Mouse (Mus musculus): ENCODE measurements around the gene Znhit2. TPM values are rescaled to one million over a fixed set of nuclear protein-coding genes. Genes with fewer than 3 reads are reported as not detected.

Gene Znhit2
- polyA plus RNA-seq, 1 experiment from 2014 or later: 34.7 TPM

DNA sequence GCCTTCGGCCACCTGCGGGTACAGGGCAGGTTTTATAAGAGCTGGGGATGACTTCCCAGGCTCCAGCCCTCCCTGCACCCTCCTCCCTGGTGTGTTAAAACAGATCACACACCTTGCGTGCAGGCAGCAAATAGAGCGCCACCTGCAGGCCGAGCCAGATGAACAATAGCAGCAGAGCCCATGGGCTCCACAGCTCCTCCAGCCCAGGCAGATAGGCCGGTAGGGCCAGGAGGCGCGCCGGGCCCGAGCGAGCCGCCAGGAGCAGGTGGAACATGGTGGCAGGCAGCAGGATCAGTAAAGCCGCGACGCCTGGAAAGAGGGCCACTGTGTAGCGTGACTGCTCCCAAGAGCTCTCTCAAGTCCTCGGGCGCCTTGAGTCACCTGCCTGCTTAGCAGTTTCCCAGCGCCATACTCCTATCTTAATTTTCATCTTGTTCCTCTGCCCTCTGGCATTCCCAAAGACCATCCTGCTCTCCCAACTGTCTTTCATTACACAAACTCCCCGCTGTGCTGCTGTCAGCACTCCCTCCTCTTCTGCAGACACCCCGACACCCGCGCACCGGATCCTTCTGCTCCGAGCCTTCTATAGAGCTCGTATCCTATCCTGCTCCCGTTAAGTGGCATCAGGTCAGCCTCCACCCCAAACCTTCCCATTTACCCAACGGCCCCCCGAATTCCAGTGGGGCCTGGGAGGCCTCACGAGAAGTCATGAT is 6.2 kb downstream of the Znhit2 start:
- Histone ChIP-seq H3K4me3 (peak overlapping the region; percentile 60), H3K36me3 (peaks cover 32% of the 10 kb centered on the region), H3K9ac (peak overlapping the region; percentile 87), H3K27me3 (no peaks in the 10 kb centered on the region), H3K9me3 (no peaks in the 10 kb centered on the region), H3K4me1 (replicated peaks) (peaks cover 51% of the 10 kb centered on the region), H3K27ac (peak overlapping the region; percentile 93), H3K4me2 (peak overlapping the region; percentile 92)
- ATAC-seq (ENCODE audit: low FRiP score): peak; percentile 80
- under 1% methylated on average over 30 of the region's 30 CpGs for WGBS

DNA sequence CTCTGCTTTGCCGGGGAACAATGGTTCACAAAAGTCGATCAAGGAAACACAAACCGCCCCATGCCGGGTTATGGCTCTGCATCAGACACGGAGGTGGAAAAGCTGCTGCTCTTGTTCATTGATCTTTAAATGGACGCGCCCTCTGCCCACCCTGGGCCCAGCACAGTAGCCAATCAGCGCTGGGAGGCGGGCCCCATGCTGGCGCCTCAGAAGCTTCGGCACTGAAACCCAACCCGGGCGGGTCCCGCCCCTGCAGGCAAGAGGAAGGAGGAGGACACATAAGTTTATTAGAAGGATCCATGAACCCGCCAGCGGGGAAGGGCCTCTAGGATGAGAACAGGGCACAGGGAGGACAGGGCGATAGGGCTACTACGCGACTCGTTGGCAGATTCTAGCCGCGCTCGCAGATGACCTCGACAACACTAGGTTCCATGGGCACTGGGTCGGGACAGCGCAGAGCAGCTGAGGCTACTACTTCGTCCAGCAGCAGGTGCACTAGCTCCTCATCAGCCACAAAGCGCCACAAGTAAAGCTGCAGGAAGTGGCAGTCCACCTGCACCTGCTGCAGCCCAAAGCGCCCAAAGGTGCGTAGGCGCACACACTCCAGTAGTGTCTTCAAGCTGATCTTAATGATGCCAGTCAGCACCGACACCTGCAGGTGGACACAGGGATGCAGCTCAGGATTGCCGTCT is 6.9 kb downstream of the Znhit2 start, which contains the start of gene Tm7sf2:
Gene Tm7sf2, minus strand, starts transcription at position 650 of the 692 bp plus-strand sequence.
- peaks cover 44% of the 10 kb centered on the region for H3K4me1 ChIP-seq (replicated peaks)
- no peaks in the 10 kb centered on the region for H3K9me3 ChIP-seq
- peak within 1 kb of the TSS; percentile 93 for H3K27ac ChIP-seq
- peaks cover 37% of the 10 kb centered on the region for H3K36me3 ChIP-seq
- peak within 1 kb of the TSS; percentile 60 for H3K4me3 ChIP-seq
- H3K27me3 ChIP-seq: no peaks in the 10 kb centered on the region
- peak within 1 kb of the TSS; percentile 92 for H3K4me2 ChIP-seq
- 10% methylated on average over 33 of the region's 33 CpGs for WGBS
- H3K9ac ChIP-seq: peak within 1 kb of the TSS; percentile 87
- peak; percentile 90 for ATAC-seq (ENCODE audit: low FRiP score)

DNA sequence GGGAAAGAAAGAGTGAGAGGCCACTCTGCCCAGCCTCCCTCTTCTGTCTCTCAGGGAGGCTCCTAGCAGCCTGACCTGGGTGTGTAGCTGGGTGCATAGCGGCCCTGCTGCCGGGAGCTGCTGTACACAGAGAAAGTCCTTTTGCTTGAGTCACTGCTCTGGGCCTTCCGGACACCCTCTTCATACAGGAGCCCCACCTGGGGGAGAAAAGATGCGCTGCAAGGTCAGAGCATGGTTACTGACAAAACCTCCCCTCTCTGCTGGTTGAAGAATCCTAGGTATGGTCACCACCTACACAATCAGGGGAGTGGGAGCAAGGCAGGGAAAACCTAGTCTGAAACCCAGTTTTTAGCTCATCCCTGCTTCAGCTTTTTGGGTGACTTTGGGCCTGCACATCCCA is 8.0 kb downstream of the Znhit2 start:
- H3K27ac ChIP-seq: peak overlapping the region; percentile 93; the same call in 1 of the 2 replicates
- peaks cover 48% of the 10 kb centered on the region for H3K36me3 ChIP-seq
- no peak overlapping the region for H3K9ac ChIP-seq
- H3K27me3 ChIP-seq: no peaks in the 10 kb centered on the region
- ATAC-seq (ENCODE audit: low FRiP score): no peak
- no peak overlapping the region for H3K4me3 ChIP-seq
- peaks cover 33% of the 10 kb centered on the region for H3K4me1 ChIP-seq (replicated peaks)
- H3K9me3 ChIP-seq: no peaks in the 10 kb centered on the region
- no peak overlapping the region for H3K4me2 ChIP-seq
- 89% methylated on average over 4 of the region's 4 CpGs for WGBS

DNA sequence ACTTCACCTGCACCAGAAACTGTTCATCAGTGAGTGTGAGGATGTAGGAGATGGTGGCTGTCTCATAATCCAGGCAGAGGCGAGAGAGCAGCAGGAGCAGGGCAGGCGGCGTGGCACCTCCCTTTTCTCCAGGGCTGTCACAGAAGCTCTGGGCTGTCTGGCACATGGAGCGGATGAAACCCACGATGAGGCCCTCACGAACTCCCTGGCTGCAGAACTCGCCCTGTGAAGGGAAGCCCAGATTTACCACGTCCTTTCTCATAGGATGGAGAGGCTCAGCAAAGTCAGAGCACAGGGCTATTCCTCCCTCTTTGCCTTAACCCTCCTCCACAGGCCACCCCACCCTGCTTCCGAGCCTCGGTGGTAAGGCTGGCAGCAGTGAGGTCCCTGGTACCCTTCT is 8.9 kb downstream of the Znhit2 start:
- 97% methylated on average over 10 of the region's 10 CpGs for WGBS
- Histone ChIP-seq H3K36me3 (peaks cover 54% of the 10 kb centered on the region), H3K27ac (no peak overlapping the region), H3K27me3 (no peaks in the 10 kb centered on the region), H3K9ac (no peak overlapping the region), H3K4me2 (no peak overlapping the region), H3K4me1 (replicated peaks) (peaks cover 34% of the 10 kb centered on the region), H3K4me3 (no peak overlapping the region), H3K9me3 (no peaks in the 10 kb centered on the region)
- ATAC-seq (ENCODE audit: low FRiP score): no peak

GRCm38 (mm10) chr19:6070571-6071250 is 9.7 kb downstream of the Znhit2 start:
- Histone ChIP-seq H3K27me3 (no peaks in the 10 kb centered on the region), H3K4me1 (replicated peaks) (peaks cover 37% of the 10 kb centered on the region), H3K9me3 (no peaks in the 10 kb centered on the region), H3K36me3 (peaks cover 59% of the 10 kb centered on the region), H3K4me3 (no peak overlapping the region), H3K27ac (no peak overlapping the region), H3K4me2 (no peak overlapping the region), H3K9ac (no peak overlapping the region)
- no peak for ATAC-seq (ENCODE audit: low FRiP score)
- 92% methylated on average over 31 of the region's 31 CpGs for whole genome bisulfite sequencing

DNA sequence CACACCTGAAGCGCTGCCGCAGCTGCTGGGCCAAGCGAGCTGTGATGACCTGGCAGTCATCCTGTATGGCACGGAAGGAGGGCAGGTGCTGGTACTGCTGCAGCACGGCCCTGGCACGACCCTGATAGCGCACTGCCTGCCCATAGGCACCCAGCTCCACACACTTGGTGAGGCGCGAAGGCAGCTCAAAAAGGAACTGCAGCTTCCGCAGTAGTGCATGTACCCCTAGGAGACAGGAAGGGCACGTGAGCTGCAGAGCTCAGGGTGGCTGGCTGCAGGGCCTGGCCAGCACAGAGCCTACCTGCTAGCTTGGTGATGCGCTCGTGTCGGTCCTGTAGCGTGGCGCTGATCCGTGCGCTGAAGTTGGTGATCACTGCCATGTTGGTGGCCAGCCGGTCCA is 10.3 kb downstream of the Znhit2 start:
- no peak overlapping the region for H3K4me2 ChIP-seq
- no peak overlapping the region for H3K27ac ChIP-seq
- no peak overlapping the region for H3K9ac ChIP-seq
- H3K27me3 ChIP-seq: no peaks in the 10 kb centered on the region
- H3K36me3 ChIP-seq: peaks cover 59% of the 10 kb centered on the region
- H3K4me1 ChIP-seq (replicated peaks): peaks cover 37% of the 10 kb centered on the region
- H3K9me3 ChIP-seq: no peaks in the 10 kb centered on the region
- no peak for ATAC-seq (ENCODE audit: low FRiP score)
- 96% methylated on average over 19 of the region's 19 CpGs for WGBS
- no peak overlapping the region for H3K4me3 ChIP-seq

DNA sequence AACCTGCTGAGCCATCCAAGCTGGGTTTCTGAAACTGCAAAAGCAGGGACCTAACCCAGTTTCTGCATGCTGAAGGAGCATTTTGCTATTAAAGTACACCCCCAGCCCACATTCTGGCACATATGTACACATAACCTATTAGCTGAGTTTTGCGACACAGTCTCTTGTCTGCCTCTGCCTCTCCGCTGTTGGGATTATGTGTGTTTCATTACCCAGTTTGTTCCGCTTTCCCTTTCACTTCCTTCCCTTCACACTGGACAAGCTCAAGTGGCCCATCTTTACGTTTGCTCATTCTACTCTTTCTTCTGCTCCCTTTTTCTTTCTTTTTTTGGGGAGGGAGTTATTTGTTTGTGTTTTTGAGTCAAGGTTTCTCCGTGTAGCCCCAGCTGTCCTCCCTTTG is 12.9 kb downstream of the Znhit2 start:
- no peak for ATAC-seq (ENCODE audit: low FRiP score)
- Histone ChIP-seq H3K9ac (no peak overlapping the region), H3K27ac (no peak overlapping the region), H3K27me3 (no peaks in the 10 kb centered on the region), H3K4me3 (no peak overlapping the region), H3K36me3 (peaks cover 55% of the 10 kb centered on the region), H3K4me1 (replicated peaks) (peaks cover 24% of the 10 kb centered on the region), H3K4me2 (no peak overlapping the region), H3K9me3 (no peaks in the 10 kb centered on the region)
- WGBS: 92% methylated on average over 5 of the region's 5 CpGs

- Histone ChIP-seq H3K36me3 (peaks cover 55% of the 10 kb centered on the region), H3K27ac (peak within 1 kb of the TSS; percentile 91)
Measured at GRCm38 (mm10) chr19:6076564-6077393, 15.8 kb downstream of the Znhit2 start, which contains the start of gene Vps51. TSS of gene Vps51 (minus strand) at chr19:6077231.

DNA sequence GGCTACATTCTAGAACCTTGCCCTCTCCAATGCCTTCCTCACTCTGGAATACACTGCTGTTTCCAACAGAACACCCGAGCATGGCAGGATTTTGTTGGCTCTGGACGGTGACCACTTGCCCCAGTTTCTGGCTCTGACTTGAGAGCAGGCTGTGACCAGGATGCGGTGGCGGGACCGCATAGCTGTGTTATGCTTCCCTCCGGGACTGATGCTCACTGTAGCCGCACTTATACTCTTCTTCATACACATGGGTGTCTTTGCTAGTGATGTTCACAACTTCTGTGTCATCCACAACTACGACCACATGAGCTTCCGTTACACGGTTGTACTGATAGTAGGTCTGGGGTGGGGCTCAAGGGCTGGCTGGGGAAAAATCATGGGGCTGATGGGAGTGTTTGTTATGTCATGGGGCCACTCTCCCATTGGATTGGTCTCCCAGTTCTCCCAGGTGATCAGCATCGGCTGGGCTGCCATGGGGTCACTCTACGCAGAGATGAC is 19.0 kb downstream of the Znhit2 start, which contains the start of gene Tmem262:
Gene Tmem262, plus strand, starts transcription at position 51 of the 498 bp plus-strand sequence.
- H3K36me3 ChIP-seq: peaks cover 43% of the 10 kb centered on the region
- no peak within 1 kb of the TSS for H3K4me2 ChIP-seq
- no peaks in the 10 kb centered on the region for H3K27me3 ChIP-seq
- H3K4me3 ChIP-seq: no peak within 1 kb of the TSS
- 94% methylated on average over 12 of the region's 12 CpGs for WGBS
- no peaks in the 10 kb centered on the region for H3K9me3 ChIP-seq
- peaks cover 42% of the 10 kb centered on the region for H3K4me1 ChIP-seq (replicated peaks)
- no peak for ATAC-seq (ENCODE audit: low FRiP score)
- H3K27ac ChIP-seq: no peak within 1 kb of the TSS
- H3K9ac ChIP-seq: no peak within 1 kb of the TSS

More at GRCm38 (mm10) chr19:6076564-6077393, 15.8 kb downstream of the Znhit2 start, which contains the start of gene Vps51:
- Histone ChIP-seq H3K27me3 (no peaks in the 10 kb centered on the region), H3K9me3 (no peaks in the 10 kb centered on the region), H3K4me2 (peak within 1 kb of the TSS; percentile 93), H3K4me3 (peak within 1 kb of the TSS; percentile 76), H3K9ac (peak within 1 kb of the TSS; percentile 82), H3K4me1 (replicated peaks) (peaks cover 24% of the 10 kb centered on the region)
- WGBS: 1% methylated on average over 33 of the region's 33 CpGs
- peak; percentile 92 for ATAC-seq (ENCODE audit: low FRiP score)

DNA sequence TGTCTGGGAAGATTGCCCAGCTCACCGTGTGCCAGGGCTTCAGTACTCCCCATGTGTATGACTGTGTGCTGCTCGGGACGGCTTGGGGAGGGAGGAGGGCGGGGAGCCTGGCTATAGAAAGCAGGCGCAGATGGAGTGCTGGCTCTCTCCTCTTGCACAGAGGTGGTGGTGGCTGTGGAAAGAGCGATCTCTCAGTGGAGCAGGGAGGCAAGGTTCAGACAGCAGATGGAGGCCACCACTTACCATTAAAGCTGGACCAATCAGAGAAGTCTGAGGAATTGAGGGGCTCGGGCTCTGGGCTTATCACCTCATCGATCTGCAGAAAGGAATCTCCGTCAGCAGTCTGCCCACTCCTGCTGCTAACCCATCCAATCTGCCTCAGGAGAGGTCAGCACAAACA is 21.2 kb downstream of the Znhit2 start, which contains the start of gene Gm28374:
Gene Gm28374, minus strand, starts transcription at position 101 of the 400 bp plus-strand sequence.
- peaks cover 34% of the 10 kb centered on the region for H3K4me1 ChIP-seq (replicated peaks)
- no peak within 1 kb of the TSS for H3K27ac ChIP-seq
- H3K9ac ChIP-seq: no peak within 1 kb of the TSS
- H3K4me2 ChIP-seq: no peak within 1 kb of the TSS
- peaks cover 40% of the 10 kb centered on the region for H3K36me3 ChIP-seq
- no peaks in the 10 kb centered on the region for H3K9me3 ChIP-seq
- WGBS: 97% methylated on average over 9 of the region's 9 CpGs
- ATAC-seq (ENCODE audit: low FRiP score): no peak
- H3K4me3 ChIP-seq: no peak within 1 kb of the TSS
- no peaks in the 10 kb centered on the region for H3K27me3 ChIP-seq

GRCm38 (mm10) chr19:6084478-6085248 is 23.7 kb downstream of the Znhit2 start, which contains the start of the genes Zfpl1 and Cdca5:
TSS of gene Zfpl1 (minus strand) at chr19:6084956.
TSS of gene Cdca5 (plus strand) at chr19:6084983.
- peak within 1 kb of the TSS; percentile 81 for H3K9ac ChIP-seq
- no peaks in the 10 kb centered on the region for H3K27me3 ChIP-seq
- peaks cover 29% of the 10 kb centered on the region for H3K4me1 ChIP-seq (replicated peaks)
- H3K4me2 ChIP-seq: peak within 1 kb of the TSS; percentile 92
- no peaks in the 10 kb centered on the region for H3K9me3 ChIP-seq
- H3K4me3 ChIP-seq: peak within 1 kb of the TSS; percentile 72
- peak within 1 kb of the TSS; percentile 71 for H3K27ac ChIP-seq
- peaks cover 32% of the 10 kb centered on the region for H3K36me3 ChIP-seq
- ATAC-seq (ENCODE audit: low FRiP score): peak; percentile 89
- WGBS: under 1% methylated on average over 58 of the region's 58 CpGs
